Mouse (Mus musculus) CH12.LX (cell line): ENCODE data around the gene Pdzd2. TPM values are rescaled to one million over a fixed set of nuclear protein-coding genes. Genes with fewer than 3 reads are reported as not detected.

ENCODE experiments used
- DNase-seq: peaks from one replicate; pipeline ENCODE4 v3.0.0-alpha.2; 2013; ENCODE audit errors: extremely low read depth
- H3K27ac ChIP-seq: 2 replicates; pipeline ENCODE4 v1.5.1; 2012; ENCODE audit warnings: low read depth, mild to moderate bottlenecking, control low read depth, moderate library complexity; ENCODE audit not compliant: insufficient read depth
- H3K27me3 ChIP-seq: replicated peaks from 2 replicates; pipeline ENCODE3; 2012; ENCODE audit warnings: inconsistent platforms
- H3K36me3 ChIP-seq, 2 experiments: replicated peaks in 1 of 2; 2 replicates each; pipeline versions ENCODE3 to v1.6.1; 2012; ENCODE audit warnings: inconsistent platforms in 1 of 2, low read length in 1 of 2, mild to moderate bottlenecking in 1 of 2, mixed read lengths in 1 of 2, moderate library complexity in 1 of 2; ENCODE audit not compliant: control insufficient read depth in 1 of 2, insufficient read depth in 1 of 2
- H3K4me1 ChIP-seq, 2 experiments: 2 replicates each; pipeline ENCODE4 v1.6.1; 2012; ENCODE audit warnings: inconsistent platforms in 1 of 2, moderate library complexity in 1 of 2; ENCODE audit not compliant: insufficient read depth in 2 of 2, control insufficient read depth in 1 of 2
- H3K4me2 ChIP-seq: 2 replicates; pipeline ENCODE4 v1.6.1; 2012; ENCODE audit warnings: low read depth, mild to moderate bottlenecking, control low read depth; ENCODE audit not compliant: poor library complexity, insufficient read depth, severe bottlenecking
- H3K4me3 ChIP-seq, 3 experiments: fragments of 150-350 bp in 1 of 3; sonication (generic) in 1 of 3; replicated peaks in 1 of 3; 2 replicates each; pipeline versions ENCODE3 to v1.5.1; 2011 to 2012; ENCODE audit warnings: low read depth in 2 of 3, low read length in 2 of 3, mild to moderate bottlenecking in 2 of 3, moderate library complexity in 2 of 3, control low read depth in 1 of 3, improper control_type of control experiment in 1 of 3, inconsistent platforms in 1 of 3, mixed read lengths in 1 of 3; ENCODE audit not compliant: poor library complexity in 1 of 3
- H3K79me2 ChIP-seq: replicated peaks from 2 replicates; pipeline ENCODE4 v1.6.1; 2012; ENCODE audit warnings: mild to moderate bottlenecking, moderate library complexity; ENCODE audit not compliant: control insufficient read depth, poor library complexity, insufficient read depth, severe bottlenecking; ENCODE audit errors: extremely low read depth
- H3K9ac ChIP-seq: 2 replicates; pipeline ENCODE4 v1.6.1; 2012; ENCODE audit warnings: low read depth, mild to moderate bottlenecking, control low read depth, moderate library complexity; ENCODE audit not compliant: insufficient read depth
- H3K9me3 ChIP-seq: replicated peaks from 2 replicates; pipeline ENCODE3; 2012; ENCODE audit warnings: low read length, inconsistent platforms, mixed read lengths
- BHLHE40 ChIP-seq: IDR thresholded peaks from 2 replicates; pipeline ENCODE4 v1.6.1; 2011; ENCODE audit warnings: mild to moderate bottlenecking, low read depth, low read length, improper control_type of control experiment
- CHD1 ChIP-seq: IDR thresholded peaks from 2 replicates; pipeline ENCODE4 v1.6.1; 2012; ENCODE audit warnings: low read depth, low read length, improper control_type of control experiment, inconsistent platforms
- CHD2 ChIP-seq: IDR thresholded peaks from 2 replicates; pipeline ENCODE4 v1.6.1; 2011; ENCODE audit warnings: low read length, improper control_type of control experiment
- CTCF ChIP-seq, 2 experiments: IDR thresholded peaks in 1 of 2; conservative IDR thresholded peaks in 1 of 2; 2 replicates each; pipeline ENCODE4 v1.5.1; 2011 to 2012; ENCODE audit warnings: low read depth in 2 of 2, low read length in 2 of 2, improper control_type of control experiment in 1 of 2, inconsistent platforms in 1 of 2, mild to moderate bottlenecking in 1 of 2, moderate library complexity in 1 of 2
- ELF1 ChIP-seq: IDR thresholded peaks from 2 replicates; pipeline ENCODE4 v1.6.1; 2014; ENCODE audit warnings: low read depth, mild to moderate bottlenecking, inconsistent platforms, low read length, improper control_type of control experiment
- IRF4 ChIP-seq: IDR thresholded peaks from 2 replicates; pipeline ENCODE4 v1.6.1; 2014; ENCODE audit warnings: low read depth, mild to moderate bottlenecking, inconsistent platforms, low read length, improper control_type of control experiment
- JUN ChIP-seq: IDR thresholded peaks from 2 replicates; pipeline ENCODE4 v1.6.1; 2011; ENCODE audit warnings: low read depth, mild to moderate bottlenecking, low read length, improper control_type of control experiment, moderate library complexity; ENCODE audit not compliant: insufficient read depth
- MAFK ChIP-seq: IDR thresholded peaks from 2 replicates; pipeline ENCODE4 v1.6.1; 2011; ENCODE audit warnings: low read length, improper control_type of control experiment; ENCODE audit not compliant: insufficient replicate concordance
- MXI1 ChIP-seq: IDR thresholded peaks from 2 replicates; pipeline ENCODE4 v1.6.1; 2011; ENCODE audit warnings: mild to moderate bottlenecking, low read depth, low read length, improper control_type of control experiment
- MYC ChIP-seq: IDR thresholded peaks from 2 replicates; pipeline ENCODE4 v1.6.1; 2011; ENCODE audit warnings: low read depth, mild to moderate bottlenecking, improper control_type of control experiment, low read length
- NELFE ChIP-seq: IDR thresholded peaks from 2 replicates; pipeline ENCODE4 v1.6.1; 2011; ENCODE audit warnings: low read depth, low read length, improper control_type of control experiment
- PAX5 ChIP-seq: IDR thresholded peaks from 2 replicates; pipeline ENCODE4 v1.6.1; 2012; ENCODE audit warnings: low read length, inconsistent platforms, mixed read lengths
- RAD21 ChIP-seq: IDR thresholded peaks from 2 replicates; pipeline ENCODE4 v1.6.1; 2011; ENCODE audit warnings: low read depth, mild to moderate bottlenecking, low read length, improper control_type of control experiment, moderate library complexity
- SMC3 ChIP-seq: IDR thresholded peaks from 2 replicates; pipeline ENCODE4 v1.6.1; 2011; ENCODE audit warnings: low read depth, low read length, improper control_type of control experiment
- TCF12 ChIP-seq: IDR thresholded peaks from 2 replicates; pipeline ENCODE4 v1.6.1; 2014; ENCODE audit warnings: low read depth, mild to moderate bottlenecking, inconsistent platforms, low read length, improper control_type of control experiment
- ZC3H11A ChIP-seq: IDR thresholded peaks from 2 replicates; pipeline ENCODE4 v1.6.1; 2012; ENCODE audit warnings: low read depth, mild to moderate bottlenecking, inconsistent platforms, low read length, improper control_type of control experiment
- ZKSCAN1 ChIP-seq: IDR thresholded peaks from 2 replicates; pipeline ENCODE4 v1.6.1; 2012; ENCODE audit warnings: low read depth, inconsistent platforms, low read length, improper control_type of control experiment, borderline replicate concordance
- dilution Hi-C: fragments of 300-500 bp; cut with MboI; formaldehyde crosslinking; loops from 2 replicates; pipeline ENCODE4 v1.14.3; 2020; ENCODE audit warnings: low sequenced_read_pairs; ENCODE audit not compliant: extremely low pct_unique_long_range_greater_than_20kb, extremely low pct_ligation_motif_present
- in situ Hi-C: fragments of 300-500 bp; cut with MboI; formaldehyde crosslinking; loops from 3 replicates; pipeline ENCODE4 v1.14.3; 2019; ENCODE audit warnings: low sequenced_read_pairs, low pct_ligation_motif_present, low pct_unique_long_range_greater_than_20kb, mixed read lengths
- polyA plus RNA-seq: library from polyadenylated mRNA; unstranded; fragments of >175 nt; gene quantifications from 2 replicates; pipeline ENCODE4 v1.2.1, GENCODE M21; 2012; ENCODE audit warnings: low read depth; ENCODE audit not compliant: insufficient read length
- total RNA-seq, 2 experiments: library from RNA; depleted of rRNA; stranded (reverse); fragments of 300-350 nt in 1 of 2; fragments of >200 nt in 1 of 2; gene quantifications; 2 replicates each; pipeline ENCODE4 v1.2.3; 2012 to 2014

Gene Pdzd2
- total and polyA plus RNA-seq, 3 experiments = 0.04 to 0.24 (median 0.17) TPM

DNA sequence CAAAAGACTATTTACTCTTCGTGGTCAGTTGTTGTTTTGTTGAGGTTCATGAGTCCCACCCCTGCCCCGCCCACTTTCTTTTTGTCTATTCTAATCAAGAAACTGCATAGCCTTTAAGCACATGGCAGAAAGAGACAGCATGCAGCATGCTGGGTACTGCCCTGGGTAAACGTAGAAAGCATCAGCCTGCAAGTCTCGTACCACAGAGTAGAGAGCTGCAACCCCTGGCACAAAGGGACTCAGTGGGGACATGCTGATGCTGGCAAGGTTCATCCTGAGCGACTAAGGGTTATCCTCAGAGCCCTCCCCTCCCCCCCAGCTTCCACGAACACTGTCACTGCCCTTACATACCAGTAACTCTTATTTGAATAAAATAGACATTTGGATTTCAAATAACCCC lies 114.2 kb downstream of the Pdzd2 start (continued):
- TF ChIP-seq JUN (no peak), ELF1 (no peak), CHD1 (no peak), PAX5 (no peak)

DNA sequence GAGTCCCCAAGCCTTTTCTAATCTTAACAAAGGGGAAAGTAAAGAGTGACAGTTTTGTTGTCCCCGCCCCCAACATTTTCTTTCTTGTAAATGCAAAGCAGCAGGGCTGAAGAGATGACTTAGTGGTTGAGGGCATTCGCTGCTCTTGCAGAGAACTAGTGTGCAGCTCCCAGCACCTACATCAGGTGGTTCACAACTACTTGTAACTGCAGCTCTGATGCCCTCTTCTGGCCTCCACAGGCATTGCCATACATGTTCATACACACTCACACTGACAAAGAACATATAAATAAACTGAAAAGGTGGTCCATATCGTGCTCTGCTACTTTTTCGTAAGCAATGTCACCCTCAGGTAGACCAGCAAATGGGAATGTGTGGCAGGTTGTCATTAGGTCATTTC lies 116.2 kb downstream of the Pdzd2 start:
- Histone ChIP-seq H3K27ac (no peak overlapping the region), H3K27me3 (no peaks in the 10 kb centered on the region), H3K79me2 (no peaks in the 10 kb centered on the region), H3K36me3 (no peaks in the 10 kb centered on the region), H3K4me1 (no peaks in the 10 kb centered on the region), H3K9me3 (peaks cover 8% of the 10 kb centered on the region), H3K4me2 (no peak overlapping the region)
- dilution Hi-C loops (no loop called here), in situ Hi-C loops (no loop called here)
- DNase-seq = no peak
- TF ChIP-seq RAD21 (no peak; the same call in 1 of the 2 replicates), ELF1 (no peak), CTCF (conservative IDR thresholded peaks at IDR 0.05 in 1 of 2, IDR thresholded peaks at IDR 0.05 in 1 of 2; ENCODE audit: low read depth in 2 of 2, low read length in 2 of 2) (0 out of 4 replicates have a peak, but pooled peaks of 1 of the 2 experiments have one; percentile 11), NELFE (no peak), MXI1 (no peak), CHD2 (no peak)
- TF ChIP-seq, all 38 proteins: peak for 1
- Histone ChIP-seq H3K9ac (no peak overlapping the region), H3K4me3 (no peak overlapping the region)

DNA sequence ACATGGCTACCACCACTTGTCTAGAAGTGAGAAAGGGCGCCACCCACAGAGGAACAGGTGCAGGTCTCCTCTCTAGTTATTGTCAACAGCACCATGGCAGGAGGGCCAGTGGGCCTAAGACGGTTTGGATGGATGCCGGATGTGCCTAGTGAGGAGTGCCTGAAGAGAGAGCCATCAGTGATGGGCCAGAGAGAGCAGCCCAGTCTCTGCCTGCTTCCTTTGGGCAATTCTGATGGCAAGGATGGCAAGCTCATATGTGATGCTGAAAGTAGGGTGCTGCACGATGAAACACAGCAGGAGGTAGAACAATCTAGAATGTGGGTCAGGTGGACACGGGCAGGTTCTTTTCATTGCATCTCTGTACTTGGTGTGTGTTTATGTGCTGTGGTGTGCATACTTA lies 117.0 kb downstream of the Pdzd2 start:
- H3K4me3 ChIP-seq = no peak overlapping the region
- no peak overlapping the region for H3K4me2 ChIP-seq
- peaks cover 0 to 6% of the 10 kb centered on the region in 2 experiments; a peak in 2 of 4 replicates for H3K4me1 ChIP-seq
- H3K36me3 ChIP-seq = no peaks in the 10 kb centered on the region
- peaks cover 8% of the 10 kb centered on the region for H3K9me3 ChIP-seq
- DNase-seq = no peak
- H3K27ac ChIP-seq = no peak overlapping the region
- TF ChIP-seq BHLHE40 = no peak
- TF ChIP-seq IRF4 = no peak
- no peak for TF ChIP-seq MYC
- dilution Hi-C loops (no loop called here), in situ Hi-C loops (no loop called here)
- H3K27me3 ChIP-seq = peaks cover 2% of the 10 kb centered on the region
- H3K9ac ChIP-seq = no peak overlapping the region
- H3K79me2 ChIP-seq = no peaks in the 10 kb centered on the region

DNA sequence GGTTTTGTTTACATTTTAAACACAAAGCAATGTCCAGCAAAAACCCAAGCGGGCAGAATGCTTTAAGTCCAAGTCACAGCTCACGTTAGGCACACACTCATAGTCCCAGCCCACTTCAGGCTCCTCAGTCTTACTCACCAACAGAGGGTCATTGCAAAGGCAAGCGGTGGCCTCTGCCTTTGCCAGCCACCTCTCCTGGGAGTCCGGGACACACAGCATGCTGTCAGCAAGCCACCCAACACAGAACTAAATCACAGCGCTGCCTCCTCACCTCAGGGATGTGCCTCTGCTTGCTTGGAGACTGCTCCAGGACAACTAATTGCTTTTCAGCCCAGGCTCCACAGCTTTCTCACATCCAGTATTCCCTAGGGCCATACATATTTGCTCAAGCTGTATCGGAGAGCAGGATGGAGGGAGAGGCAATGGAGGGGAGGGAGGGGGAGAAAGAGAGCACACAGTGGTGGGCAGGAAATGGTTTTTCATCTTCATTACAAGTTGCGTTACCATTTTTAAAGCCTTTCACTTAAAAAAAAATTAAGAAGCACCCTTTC lies 117.6 kb downstream of the Pdzd2 start:
- dilution Hi-C loops (no loop called here), in situ Hi-C loops (no loop called here)
- Histone ChIP-seq H3K9me3 (peaks cover 8% of the 10 kb centered on the region), H3K27me3 (peaks cover 2% of the 10 kb centered on the region), H3K9ac (no peak overlapping the region), H3K27ac (no peak overlapping the region), H3K4me2 (no peak overlapping the region), H3K79me2 (no peaks in the 10 kb centered on the region), H3K4me3 (no peak overlapping the region), H3K36me3 (no peaks in the 10 kb centered on the region), H3K4me1 (peaks cover 4 to 12% of the 10 kb centered on the region in 2 experiments)
- DNase-seq = no peak
- TF ChIP-seq SMC3 = no peak
- no peak for TF ChIP-seq ELF1
- TF ChIP-seq CTCF (conservative IDR thresholded peaks at IDR 0.05 in 1 of 2, IDR thresholded peaks at IDR 0.05 in 1 of 2; ENCODE audit: low read depth in 2 of 2, low read length in 2 of 2) = no peak
- TF ChIP-seq ZKSCAN1 = no peak
- TF ChIP-seq ZC3H11A = no peak
- no peak for TF ChIP-seq RAD21
- TF ChIP-seq TCF12 = no peak
- no peak for TF ChIP-seq JUN
- TF ChIP-seq NELFE = no peak
- TF ChIP-seq CHD1 = no peak
- no peak for TF ChIP-seq MAFK
- no peak for TF ChIP-seq BHLHE40
